Mouse (Mus musculus) thymus, postnatal 10 days (tissue): ENCODE measurements at regions not wholly inside any gene's neighbourhood (a gene's known extent, or its start where the extent isn't known, plus 50 kb on each side); places are given as distances from the start of the nearest gene placed in this dataset.

ENCODE experiments used
- DNase-seq, 2 experiments: peaks; one replicate each; pipeline ENCODE4 v3.0.0; 2021; ENCODE audit warnings: low spot score in 2 of 2

DNA sequence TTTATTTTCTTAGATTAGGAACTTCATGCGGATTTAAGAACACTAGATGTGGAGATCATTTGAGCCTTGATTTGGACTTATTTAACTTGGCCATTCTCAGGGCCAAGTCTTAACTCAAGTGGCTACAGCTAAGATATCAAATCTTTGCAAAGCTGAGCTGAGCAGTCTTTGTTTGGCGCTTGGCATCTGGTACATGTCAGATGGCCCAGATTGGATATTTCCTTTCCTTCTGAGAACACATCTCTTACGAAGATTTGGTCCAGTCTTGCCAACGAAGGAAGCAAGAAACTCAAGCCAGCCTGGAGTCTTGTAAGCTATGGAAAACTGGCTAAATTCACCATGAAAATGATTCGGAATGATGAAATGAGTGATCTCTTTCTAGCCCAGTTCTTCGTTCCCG lies 59.1 kb upstream of the Cdc42ep3 start:
- DNase-seq: no peak

DNA sequence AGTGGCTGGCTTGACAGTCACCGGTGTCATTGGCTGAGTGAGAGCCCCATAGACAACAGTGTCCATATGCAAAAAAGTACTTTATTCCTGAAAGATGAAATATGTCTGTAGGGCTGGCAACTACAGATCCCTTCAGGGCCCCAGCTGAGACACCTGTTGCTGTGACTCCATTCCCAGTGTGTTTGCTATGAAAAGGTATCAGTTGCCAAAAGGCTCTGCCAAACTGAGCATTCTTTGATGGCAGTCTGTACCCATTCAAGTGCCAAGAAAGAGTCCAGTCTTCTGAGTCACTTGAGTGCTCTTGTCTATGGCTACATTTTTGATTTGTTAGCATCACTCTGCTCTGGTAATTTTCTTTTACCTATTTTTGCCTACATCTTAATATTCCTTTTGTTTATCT lies 63.1 kb upstream of the Cdc42ep3 start:
- DNase-seq: no peak

DNA sequence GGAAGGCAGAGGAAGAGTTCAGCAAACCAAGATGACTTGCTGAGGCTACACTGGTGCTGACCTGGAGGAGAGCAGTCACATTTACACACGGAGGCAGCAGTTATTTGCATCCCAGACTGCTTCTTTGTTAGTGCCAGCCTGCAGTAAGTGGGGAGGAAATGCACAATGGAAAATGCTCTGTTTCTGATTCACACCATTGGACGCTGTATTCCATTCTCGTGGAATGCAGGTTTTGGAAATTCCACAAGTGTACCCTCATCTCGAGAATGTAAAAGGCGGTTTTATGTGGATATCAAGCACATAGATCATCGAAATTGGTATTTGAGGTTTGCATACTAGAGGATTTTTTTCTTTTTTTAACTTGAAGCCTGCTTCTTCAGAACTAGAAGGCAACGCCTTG lies 66.7 kb upstream of the Cdc42ep3 start:
- DNase-seq: no peak

DNA sequence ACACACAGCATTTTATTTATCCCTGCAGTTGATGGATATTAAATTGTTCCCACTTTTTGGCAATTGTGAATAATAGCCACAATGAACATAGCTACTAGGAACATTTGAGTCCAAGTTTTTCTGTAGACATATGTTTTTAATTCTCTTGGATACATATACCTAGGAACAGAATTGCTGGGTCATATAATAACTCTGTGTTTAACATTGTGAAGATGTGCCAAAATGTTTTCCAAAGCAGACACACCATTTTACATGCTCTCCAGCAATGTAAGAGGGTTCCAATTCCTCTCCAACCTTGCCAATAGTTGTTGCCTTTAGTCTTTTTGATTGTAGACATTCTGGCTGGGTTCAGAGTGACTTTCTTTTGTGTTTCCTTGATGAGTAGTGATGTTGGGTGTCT lies 84.3 kb upstream of the Cdc42ep3 start:
- no peak for DNase-seq

DNA sequence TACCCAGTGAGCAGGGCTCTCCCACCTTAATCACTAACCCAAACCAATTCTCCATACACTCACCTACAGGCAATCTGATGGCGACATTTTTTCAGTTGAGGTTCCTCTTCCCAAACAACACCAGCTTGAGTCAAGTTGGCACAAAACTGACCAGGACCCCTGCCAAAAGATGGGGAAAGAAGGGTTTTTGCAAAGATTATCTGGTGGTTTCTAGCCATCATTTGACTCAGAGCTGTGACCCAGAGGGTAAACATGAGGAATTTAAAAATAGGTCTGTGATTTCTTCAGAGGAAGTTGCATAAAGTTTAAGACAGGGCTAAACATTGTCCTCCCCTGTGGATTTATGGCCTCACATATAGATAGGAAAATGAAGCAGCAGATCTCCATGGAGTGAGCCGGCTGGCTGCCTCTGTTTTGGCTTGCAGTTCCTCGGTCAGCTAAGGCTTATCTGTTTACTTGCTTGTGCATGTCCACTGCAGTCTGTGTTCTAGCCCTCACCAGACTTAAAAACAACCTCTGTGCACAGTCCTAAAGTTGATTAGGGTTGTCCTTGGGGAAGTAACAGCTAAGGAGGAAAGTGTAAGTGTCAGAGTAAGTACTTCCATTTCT lies 87.7 kb upstream of the Cdc42ep3 start:
- DNase-seq: no peak

DNA sequence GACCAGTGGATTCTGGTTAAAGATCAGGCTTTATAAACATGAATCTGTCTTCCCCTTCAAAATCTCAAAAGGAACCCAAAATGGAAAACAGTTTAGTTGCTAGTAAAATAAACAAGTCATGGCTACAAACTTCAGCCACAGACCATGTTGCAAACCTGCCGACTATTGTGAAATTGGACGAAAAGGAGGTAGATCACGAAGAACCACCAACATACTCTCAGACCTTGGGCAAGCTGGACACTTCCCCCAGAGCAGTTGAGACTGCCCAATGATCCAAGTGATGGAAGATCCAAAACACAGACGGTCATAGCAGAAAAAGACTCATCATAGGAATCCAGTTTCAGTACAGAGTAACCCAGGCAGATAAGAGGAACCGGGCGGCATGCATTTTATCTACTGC lies 92.3 kb upstream of the Cdc42ep3 start:
- DNase-seq: no peak

DNA sequence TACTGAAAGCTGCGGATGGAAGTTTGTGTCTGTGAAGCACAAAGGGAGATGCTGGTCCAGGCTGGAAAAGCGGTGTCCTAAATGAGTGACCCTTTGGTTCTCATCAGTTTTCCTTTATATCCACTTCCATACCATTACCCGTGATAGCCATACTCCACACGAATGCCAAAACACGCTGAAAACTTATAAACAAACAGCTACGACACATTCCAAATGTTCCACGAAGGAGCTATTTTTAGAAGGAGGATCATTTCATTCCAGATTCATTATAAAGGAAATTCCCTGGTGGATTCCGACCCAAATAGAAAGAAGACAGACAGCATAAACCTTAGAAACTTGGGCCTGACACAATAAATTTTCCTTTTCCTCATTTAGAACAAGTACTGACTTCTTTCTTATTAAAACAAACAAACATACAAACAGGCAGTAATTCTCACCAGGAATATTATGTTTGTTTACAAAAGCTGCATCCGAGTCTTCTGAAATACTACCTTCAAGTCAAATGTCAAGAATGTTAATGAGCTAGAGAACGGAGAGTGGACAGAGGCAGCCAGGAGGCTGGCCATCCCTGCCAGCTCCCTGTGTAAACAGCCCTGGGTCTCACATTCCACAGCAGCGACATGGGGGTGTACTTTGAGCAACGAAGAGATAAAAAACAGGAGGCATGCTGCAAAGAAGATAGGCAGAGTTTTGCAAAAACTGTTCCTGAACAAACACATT lies 96.4 kb upstream of the Cdc42ep3 start:
- no peak for DNase-seq

DNA sequence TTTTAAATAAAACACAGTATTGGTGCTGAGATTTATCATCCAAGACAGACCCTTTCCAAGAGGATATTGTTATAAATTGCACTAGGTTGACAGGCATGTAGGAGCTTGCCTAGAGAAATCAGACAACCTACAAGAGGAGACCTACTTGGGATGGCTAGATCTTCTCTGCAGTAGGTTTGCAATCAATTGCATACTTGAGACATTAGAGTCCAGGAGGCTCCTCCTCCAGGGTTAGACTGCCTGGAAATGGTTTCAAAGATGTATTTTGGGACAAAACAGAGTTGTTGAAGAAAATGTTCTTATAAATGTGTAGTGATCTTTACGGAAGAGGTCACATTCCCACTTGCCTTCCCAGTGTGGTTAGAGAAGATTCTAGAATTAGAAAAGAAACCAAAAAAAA lies 98.9 kb upstream of the Cdc42ep3 start:
- no peak for DNase-seq

DNA sequence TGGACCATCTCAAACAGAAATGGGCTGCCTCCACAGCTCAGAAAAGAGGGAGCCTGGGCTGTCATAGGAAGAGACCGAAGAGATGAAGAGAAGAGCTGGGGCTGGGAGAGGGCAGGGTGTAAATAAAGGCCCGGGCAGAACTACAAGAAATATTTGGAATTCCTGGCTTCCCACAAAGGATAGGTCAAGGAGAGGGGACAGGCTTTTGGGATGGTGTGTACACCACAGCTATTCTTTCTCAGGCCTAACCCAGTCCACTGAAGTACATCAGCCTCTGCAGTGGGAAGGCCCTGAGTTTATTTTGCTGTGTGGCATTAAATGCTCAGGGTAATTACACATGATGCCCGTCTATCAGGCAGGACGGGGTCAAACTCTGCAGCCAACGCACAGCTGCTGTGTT lies 99.6 kb upstream of the Cdc42ep3 start:
- DNase-seq: no peak

DNA sequence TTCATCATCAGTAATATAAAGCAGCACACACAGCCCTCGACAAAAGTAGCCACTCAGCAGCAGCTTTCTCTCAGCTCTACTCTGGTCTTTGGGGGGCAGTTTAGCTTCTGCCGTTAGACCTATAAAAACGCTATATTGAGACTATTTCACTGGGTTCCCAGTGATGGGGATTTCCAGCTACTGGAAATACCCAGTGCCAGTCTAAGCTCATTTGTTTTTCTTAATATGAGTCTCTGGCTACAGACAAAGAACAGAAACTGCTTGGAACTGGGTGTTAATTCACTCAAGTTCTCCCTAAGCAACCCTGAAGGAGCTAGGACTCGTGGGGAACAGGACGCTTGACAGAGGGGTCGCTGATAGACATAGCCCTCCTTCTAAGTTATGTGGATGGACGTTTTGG lies 100.3 kb upstream of the Cdc42ep3 start:
- DNase-seq: no peak

DNA sequence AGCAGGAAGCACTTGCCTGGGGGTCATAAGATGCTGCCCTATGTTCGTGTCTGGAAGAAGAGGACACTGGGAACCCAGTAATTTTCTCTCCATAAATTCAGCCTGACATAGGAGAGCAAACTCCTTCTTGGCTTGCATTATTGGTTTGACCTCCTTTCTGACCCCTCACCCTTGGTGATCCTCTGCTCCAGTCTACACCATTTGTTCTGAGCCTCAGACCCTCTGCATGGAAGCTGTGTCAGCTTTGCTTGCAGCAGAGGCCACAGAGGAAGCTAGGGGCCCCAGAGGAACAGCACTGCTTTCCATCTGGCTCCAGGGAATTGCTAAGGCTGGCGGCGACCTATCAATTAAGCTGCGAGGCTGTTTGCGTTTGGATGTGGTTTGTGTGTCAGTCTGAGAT lies 102.7 kb upstream of the Cdc42ep3 start:
- no peak for DNase-seq

DNA sequence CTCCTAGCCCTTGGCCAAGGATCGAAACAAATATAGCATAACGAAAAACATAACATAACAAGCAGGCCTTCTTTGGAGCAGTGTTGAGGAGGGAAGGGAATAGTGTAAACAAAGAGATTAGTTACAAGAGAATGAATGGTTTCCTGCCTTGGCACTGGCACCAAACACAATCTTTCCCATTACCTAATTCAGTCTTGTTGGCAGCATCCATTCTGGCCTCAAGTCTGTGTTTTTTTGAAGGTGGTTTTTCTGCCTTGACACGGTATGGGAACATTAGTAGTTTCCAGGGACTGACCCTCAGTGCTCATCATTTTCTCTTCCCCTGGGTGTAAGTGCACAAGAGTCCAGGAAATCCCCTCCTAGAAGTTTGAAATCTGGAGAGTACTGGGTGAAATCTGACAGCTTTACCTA lies 106.8 kb upstream of the Cdc42ep3 start:
- DNase-seq: no peak

DNA sequence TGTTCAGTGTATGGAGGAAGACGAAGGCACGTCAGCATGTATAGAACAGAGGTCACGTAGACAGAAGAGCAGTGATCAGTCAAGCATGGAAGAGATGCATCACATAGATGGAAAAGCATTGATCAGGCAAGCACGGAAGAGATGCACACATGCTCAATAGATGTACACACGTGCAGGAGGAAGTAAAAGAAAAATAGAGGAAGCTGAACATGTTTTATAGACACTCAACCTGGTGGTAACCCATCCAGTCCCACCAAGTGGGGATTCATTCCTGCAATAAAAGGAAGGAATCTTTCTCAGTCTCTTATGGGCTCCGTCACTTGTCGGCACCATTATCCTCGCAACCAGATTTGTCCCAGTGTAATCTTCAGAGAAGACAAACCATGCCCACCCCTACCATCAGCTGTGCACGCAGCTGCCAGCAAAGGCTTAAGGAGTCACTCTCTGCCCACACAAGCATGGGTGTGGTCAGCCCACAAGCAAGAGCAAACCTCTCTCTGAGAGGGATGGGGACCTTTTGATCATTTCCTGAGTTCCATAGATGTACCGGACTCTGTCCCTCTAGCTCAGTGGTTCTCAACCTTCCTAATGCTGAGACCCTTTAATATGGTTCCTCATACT lies 108.3 kb upstream of the Cdc42ep3 start:
- DNase-seq: no peak

DNA sequence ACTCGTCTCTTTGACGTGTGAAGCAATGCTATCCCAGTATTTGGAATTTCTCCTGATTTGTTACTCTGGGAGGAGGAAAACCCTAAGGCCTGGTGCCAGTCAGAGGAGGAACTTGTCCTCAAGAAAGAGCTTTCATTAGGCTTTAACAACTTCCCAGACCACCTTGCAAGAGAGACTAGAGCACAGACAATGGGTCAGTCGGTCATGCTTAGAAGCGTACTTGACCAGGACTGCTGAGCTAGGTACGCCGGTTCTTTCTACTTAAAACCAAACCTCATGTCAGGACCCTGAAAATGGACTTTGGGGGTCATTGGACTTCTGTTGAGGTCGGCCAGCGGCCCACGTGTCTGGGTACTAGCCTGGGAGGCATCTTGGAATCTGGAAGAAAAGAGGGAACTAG lies 110.8 kb upstream of the Cdc42ep3 start:
- DNase-seq: no peak

DNA sequence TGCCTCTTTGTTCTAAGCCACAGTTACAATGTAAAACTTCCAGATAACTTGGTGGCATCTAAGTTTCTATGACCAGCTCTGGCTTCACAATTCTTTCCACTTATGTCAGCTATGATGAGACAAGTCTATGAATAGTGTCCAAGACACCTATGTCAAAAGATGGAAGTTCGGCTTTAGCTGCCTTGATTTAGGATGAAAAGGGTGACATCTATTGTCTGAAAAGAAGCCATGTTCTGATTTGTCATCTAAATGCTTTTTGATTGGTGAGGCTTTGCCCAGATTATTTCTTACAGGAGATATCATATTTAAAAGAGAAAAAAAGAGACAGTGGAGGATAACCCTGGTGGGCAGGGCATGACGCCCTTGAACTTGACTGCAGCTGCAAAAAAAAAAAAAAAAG lies 116.7 kb upstream of the Cdc42ep3 start:
- no peak for DNase-seq

DNA sequence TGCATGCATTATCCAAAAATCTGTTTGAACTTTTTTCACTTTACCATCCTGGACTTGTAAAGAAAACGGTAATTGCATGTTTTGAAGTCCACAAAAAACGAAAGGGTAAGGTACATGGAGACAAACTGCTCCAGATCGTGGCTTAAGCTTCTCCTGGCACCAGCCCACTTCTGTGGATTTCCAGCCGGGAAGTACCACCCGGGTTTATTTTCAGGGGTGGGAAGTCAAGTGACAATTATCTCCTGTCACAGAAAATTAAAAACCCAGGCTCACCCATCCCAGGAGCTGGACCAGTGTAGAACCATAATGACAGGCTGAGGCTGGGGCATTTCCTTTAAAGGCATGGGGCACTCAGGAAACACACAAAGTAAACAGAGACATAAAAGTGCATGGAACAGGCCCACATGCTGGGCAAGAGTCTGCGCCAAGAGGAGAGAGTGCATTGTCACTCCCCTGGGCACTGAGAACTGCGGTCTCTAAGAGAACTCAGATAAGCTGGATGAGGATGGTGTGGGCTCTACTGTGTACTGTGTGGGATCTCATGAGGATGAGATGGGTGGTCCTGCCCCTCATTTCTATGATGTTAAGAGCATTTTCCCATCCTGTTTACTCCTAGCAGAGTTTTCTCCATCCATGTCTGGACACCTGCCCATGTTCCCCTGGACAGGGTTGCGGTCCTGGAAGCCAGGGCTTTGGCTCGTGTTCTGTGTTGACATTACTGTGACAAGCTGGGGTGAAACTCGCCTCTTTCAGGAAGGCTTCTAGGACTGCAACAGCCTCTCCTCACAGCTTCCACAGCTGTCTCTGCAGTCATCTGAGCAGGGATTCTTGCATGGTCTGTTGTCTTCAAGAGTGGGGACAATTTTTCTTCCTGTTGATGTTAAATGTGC lies 117.5 kb upstream of the Cdc42ep3 start:
- DNase-seq: no peak

DNA sequence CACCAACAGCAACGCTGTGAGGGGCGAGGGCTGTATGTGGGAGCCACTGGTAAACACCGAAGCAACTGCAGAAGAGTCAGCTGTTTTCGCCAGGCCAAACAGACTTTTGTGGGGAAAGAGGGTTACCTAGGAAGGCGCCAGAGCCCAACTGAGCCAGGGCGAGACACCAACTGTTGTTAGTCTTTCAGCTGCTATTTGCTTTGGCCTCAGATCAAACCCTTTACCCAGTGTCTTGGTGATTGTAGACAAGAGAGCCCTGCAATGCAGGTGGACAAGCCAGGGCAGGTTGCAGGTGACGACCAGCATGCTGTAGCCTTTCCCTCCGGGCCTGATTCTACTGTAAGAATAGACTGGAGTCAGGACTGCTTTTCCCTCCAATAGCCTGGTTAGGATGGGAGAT lies 121.8 kb upstream of the Cdc42ep3 start:
- no peak for DNase-seq

DNA sequence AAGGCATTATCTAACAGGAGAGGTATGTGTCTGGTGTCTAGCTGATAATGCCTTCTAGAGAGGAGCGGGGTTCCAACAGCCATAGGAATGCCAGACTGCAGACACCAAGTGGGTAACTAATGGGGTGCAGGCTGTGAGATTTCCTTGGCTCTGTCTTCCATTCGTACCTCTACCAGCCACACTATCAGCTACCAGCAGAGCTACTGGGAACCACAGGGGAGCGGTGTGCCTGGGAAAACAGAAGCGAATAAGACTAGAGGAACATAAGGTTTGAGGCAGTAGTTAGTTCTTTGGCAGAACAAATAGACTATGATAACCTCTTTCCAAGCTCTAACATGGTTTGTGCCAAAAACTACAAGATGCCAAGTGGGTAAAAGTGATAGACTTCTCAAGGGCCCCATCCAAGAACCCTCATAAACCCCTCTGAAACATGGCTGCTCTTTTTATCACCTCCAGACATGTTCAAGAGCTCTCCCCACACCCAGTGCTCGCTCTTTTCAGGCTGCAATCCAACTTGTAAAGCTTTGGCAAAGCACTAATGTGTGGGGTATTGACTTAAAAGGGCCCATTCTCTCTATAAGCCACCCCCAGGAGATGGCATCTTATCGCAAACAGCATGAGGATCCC lies 126.3 kb upstream of the Cdc42ep3 start:
- DNase-seq: no peak

DNA sequence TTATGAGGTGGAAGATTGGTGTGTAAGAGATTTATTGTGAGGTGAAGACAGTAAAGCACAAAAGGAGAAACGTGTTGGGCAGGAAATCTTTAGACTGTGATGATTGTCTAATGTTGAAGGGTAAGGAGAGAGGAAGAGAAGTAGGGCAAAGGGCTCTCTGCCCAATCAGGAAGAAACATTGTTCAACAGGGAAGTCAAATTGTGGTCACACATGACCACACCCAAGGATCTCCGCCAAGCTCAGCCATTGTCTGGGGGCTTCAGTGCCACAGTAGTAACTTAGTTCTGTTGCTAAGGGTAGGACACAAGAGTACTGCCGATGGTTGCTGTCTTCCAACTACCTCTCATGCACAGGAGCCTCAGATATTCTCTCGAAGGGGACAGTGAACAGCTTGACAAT lies 127.0 kb upstream of the Cdc42ep3 start:
- DNase-seq: no peak

DNA sequence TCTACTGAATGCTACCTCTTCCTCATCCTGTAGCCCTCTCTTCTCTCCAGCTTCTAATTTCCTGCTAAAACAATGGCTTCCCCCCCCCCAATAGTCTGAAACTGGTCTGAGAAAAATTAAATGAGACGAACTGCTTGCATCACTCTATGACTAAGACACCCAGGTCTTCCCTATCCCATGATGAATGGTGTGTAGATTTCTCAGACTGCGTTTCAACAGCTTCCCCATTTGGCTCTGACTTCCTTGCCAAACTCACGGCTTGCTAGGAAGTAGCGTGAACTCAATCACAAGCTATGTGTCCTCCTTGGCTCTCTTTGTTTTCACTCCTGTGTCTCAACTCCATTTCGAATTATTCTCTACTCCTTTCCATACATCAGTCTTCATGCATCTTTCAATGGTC lies 126.4 kb upstream of the Rmdn2 start:
- DNase-seq: no peak

DNA sequence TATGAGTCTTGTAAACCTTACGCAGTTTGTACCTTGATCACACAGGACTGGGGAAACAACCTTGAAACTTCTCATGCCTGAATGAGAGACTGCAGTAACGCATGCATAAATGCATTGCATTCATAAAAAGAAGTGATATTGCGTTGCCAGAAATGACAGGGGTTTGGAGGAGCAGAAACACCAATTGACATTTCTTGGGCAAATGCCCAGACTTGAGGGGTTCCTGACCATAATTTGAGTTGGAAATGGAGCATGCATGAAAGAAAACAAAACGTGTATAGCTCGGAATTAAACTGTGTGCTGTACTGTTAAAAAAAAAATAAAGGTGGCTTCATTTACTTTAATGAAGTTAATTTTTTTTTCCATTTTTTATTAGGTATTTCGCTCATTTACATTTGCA lies 122.4 kb upstream of the Rmdn2 start:
- no peak for DNase-seq

DNA sequence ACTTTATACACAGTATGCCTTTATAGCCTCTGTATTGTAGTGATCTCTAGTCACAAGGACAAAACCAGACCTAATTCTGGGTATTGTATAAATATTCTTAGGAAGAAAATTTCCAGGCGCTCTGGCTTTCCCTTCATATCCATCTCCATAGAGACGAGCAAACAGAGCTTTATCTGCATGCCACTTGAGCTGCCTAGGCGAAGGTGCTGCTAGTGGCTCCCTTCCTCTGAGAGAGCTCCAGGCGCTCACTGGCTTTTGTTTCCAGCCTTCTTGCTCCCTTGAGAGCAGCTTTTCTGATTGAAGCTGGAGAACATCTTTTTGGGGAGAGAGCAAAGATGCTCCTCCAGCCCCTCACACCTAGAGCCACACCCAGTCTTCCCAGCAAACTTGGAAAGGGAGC lies 114.0 kb upstream of the Rmdn2 start:
- DNase-seq: no peak
